Mouse (Mus musculus): ENCODE measurements at regions not wholly inside any gene's neighbourhood (a gene's known extent, or its start where the extent isn't known, plus 50 kb on each side); places are given as distances from the start of the nearest gene placed in this dataset.

DNA sequence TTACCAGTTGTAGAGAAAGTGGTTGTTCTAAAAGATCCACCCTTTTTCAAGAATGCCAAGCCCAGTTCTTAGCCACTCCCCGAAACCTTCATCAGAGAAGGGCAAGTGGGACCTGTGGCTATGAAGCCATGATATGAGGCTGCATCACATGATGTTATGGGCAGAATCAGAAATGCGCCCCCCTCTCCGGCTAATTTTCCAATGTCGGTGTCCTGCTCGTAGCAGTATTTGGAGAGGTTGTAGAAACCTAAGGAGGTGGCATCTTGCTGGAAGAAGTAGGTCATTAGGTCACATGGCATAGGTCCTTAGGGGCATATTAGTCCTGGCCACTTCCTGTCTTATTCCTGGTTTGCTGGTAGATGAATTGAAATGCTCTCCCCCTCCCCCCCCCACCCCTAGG, 460.1 kb downstream of the Ccdc171 start:
- no peak for ATAC-seq (ENCODE audit: insufficient number of reproducible peaks, low FRiP score, low TSS enrichment)

DNA sequence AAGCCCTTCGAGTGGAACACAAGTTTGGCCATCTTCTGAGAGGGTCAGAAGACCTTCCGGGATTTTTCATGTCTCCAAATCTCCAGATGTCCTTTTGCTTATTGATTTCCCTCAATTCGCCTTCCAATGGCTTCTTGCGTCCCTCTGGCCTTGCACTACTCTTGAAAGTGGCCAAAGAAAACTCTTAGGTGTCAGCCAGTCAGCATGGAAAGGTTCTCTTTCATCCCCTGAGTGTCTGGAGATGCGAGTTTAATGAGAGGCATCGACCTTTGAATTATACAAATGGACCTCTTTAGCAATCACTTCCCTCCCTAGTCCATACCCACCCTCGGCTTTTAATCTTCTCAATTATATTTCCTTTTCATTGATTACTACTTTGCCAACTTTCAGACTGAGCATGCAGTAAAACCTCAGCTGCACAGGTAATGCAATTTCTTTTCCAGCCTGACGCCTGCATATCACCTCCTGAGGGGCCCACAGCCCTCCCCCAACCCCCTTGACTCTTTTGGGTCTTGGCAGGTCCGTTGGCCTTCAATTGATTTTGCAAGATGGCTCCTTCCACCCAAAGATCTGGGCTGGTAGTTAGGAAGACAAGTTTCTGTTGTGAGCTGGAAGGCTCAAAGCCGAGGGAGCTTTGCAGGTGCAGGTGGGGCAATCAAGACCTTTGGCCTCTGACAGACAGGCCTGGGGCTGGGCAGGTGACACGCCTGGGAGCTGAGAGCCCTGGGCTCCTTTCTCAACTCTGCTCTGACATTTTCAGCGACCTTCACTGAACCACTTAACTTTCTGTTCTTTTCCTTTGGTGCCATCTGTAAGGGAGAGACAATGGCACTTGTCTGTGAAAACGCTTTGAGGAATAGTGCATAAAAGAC, 461.8 kb downstream of the Ccdc171 start:
- no peak for ATAC-seq (ENCODE audit: insufficient number of reproducible peaks, low FRiP score, low TSS enrichment)

DNA sequence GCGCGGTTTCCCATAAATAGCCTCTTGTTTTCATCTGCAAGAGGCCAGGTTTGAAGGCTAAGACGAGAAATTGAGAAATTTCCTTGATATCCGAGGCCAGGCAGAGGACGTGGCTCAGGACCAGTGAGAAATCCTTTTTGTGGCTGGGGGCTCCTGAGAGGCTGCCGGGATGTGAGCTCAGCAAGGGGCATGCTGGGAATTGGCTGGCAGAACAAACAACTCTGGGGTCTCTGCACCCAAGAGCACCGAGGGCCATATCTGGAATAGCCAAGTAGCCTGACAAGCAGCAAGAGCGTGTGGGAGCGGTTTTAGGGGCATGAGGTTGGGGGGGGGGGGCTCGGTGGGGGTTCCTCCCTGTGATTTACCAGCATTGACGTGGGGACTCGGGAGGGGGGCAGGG, 462.5 kb downstream of the Ccdc171 start:
- no peak for ATAC-seq (ENCODE audit: insufficient number of reproducible peaks, low FRiP score, low TSS enrichment)

GRCm38 (mm10) chr4:83988314-83988713, 463.0 kb downstream of the Ccdc171 start:
- no peak for ATAC-seq (ENCODE audit: insufficient number of reproducible peaks, low FRiP score, low TSS enrichment)

GRCm38 (mm10) chr4:83990126-83990989, 465.0 kb downstream of the Ccdc171 start:
- no peak for ATAC-seq (ENCODE audit: insufficient number of reproducible peaks, low FRiP score, low TSS enrichment)

DNA sequence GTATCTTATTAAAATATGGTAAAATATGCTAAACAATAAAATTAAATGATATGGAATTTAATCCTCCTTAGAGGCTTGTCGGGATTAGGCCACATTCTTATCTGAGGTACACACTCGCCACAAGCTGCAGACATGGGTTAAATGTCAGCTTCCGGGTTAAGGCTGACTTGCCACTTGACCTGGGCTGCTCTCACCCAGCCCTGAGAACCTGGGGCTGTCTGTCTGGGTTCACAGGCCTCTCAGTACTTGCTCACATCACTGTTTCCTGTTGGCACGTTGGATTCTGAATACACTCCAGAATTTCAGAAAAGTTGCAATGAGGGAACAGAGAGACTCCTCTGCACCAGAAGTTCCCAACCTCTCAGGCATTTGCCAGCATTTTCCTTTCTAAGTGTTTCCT, 465.9 kb downstream of the Ccdc171 start:
- no peak for ATAC-seq (ENCODE audit: insufficient number of reproducible peaks, low FRiP score, low TSS enrichment)

GRCm38 (mm10) chr4:83997079-83997478, 471.7 kb downstream of the Ccdc171 start:
- no peak for ATAC-seq (ENCODE audit: insufficient number of reproducible peaks, low FRiP score, low TSS enrichment)

DNA sequence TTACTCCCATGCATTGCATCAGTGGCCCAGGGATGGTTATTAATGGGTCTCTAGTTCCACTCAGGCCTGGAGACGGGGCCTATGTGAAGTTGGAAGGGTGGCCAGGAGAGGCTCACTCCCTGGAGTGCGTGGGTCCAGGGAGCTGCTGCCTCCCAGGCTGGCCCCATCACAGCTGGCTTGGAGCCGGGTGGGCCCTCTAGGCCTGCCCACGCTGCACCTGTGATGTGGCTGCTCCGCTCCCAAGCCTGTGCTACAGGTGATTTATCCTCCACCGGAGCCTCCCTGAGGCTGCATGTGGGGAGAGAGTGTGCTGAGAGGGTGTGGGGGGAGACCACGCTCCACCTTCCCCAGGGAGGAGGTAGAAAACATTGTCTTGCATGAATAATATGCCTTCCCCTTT, 476.3 kb downstream of the Ccdc171 start:
- ATAC-seq (ENCODE audit: insufficient number of reproducible peaks, low FRiP score, low TSS enrichment) = no peak

DNA sequence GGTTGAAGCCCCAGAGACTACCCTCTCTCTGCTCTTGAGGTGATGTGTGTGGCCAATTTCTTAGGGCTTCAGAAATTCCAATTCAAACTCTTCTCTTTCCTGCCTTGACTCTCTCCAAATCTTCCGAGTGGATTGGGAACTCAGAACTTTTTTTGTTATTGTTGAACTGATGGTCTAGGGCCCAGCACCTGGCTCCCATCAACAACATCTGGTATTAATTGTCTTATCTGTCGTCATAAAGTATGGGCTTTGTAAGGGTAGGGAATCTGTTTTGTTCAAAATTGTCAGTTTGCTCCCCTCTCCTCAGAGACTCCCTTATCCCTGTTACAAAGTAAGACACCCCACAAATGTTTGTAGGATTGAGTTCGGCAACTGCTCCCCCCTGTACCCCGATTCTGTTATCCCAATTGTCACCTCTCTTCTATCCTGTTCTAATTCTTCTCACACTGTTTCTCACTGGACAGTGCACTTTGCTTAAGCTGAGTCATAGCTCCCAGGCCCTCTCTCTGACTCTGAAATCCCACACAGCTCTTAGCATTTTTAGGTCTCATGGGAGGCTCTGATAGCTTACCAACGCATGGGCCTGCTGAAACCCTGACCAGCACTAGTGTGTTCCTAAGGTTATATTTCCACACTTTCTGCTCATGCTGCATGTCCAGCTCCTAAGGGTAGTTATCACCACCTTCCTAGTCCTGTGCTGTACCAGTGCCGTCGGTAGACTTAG, 478.9 kb downstream of the Ccdc171 start:
- no peak for ATAC-seq (ENCODE audit: insufficient number of reproducible peaks, low FRiP score, low TSS enrichment)

DNA sequence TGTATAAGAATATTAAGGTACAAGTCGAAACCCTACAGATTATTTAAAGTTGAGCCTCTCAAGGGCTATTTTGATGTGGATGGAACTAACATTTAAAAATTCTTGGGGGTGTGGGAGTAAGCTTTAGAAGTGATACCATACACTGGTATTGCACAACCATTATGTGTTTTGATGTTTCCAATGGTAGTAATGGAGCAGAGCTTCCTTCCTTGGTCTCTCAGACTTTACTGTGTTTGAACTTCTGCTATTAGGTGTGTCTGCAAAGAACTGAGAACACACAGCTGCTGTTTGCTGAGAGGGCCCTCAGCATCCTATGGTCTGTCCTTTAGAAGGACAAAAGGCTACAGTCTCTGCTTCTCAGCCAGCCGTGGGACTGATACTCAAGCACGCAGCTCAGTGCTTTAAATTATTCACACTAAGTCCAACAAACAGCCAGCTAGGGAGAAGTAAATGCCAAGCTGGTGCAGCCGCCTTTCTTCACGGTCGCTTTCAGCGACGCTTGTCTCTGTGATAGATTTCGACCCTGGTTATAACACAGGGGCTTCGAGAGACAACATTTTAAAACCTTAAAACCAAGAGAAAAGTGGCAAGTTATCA, 479.5 kb downstream of the Ccdc171 start:
- ATAC-seq (ENCODE audit: insufficient number of reproducible peaks, low FRiP score, low TSS enrichment) = no peak

GRCm38 (mm10) chr4:84011941-84012340, 486.6 kb downstream of the Ccdc171 start:
- ATAC-seq (ENCODE audit: insufficient number of reproducible peaks, low FRiP score, low TSS enrichment) = no peak

DNA sequence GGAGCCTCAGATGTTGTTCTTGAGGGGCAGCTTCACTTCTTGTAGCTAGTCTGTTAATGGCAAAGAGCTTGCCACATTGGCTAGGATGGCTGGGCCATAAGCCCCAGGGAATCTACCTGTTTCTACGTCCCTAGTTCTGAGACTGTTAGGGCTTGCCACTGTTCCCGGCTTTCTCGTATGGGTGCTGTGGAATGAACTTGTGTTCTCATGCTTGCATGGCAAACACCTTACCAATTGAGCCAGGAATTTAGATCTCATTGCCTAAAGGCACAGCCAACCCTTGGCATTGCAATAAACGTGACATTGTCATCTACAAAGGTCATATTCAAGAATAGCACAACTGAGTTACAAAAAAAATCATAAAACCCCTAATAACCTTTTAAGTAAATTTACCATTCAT, 489.8 kb downstream of the Ccdc171 start:
- no peak for ATAC-seq (ENCODE audit: insufficient number of reproducible peaks, low FRiP score, low TSS enrichment)

- no peak for ATAC-seq (ENCODE audit: insufficient number of reproducible peaks, low FRiP score, low TSS enrichment)
These were observed 490.3 kb downstream of the Ccdc171 start for GRCm38 (mm10) chr4:84015552-84016169.

GRCm38 (mm10) chr4:84018135-84018534, 492.8 kb downstream of the Ccdc171 start:
- ATAC-seq (ENCODE audit: insufficient number of reproducible peaks, low FRiP score, low TSS enrichment) = no peak

- ATAC-seq (ENCODE audit: insufficient number of reproducible peaks, low FRiP score, low TSS enrichment) = no peak
These were observed 493.4 kb downstream of the Ccdc171 start for GRCm38 (mm10) chr4:84018774-84019173.

GRCm38 (mm10) chr4:84019500-84020255, 494.3 kb downstream of the Ccdc171 start:
- ATAC-seq (ENCODE audit: insufficient number of reproducible peaks, low FRiP score, low TSS enrichment) = no peak

DNA sequence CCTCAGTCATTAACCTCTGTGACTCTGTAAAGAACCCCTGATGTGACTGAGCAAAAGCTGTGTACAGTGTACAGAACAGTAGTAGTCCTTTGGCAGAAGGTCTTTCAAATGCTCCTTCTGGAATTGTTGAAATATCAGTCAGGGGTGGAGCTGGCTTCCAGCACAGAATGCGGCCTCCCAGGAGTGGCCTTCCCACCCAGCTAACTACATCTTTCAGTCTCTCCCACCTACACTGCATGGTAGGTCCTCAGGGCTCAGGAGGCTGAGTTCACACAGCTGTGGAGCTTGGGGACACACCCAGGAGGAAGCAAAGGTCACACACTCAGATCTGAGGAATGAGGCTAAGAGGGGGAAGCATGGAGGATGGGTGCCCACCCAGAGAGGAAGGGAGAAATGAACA, 495.3 kb downstream of the Ccdc171 start:
- ATAC-seq (ENCODE audit: insufficient number of reproducible peaks, low FRiP score, low TSS enrichment) = no peak

DNA sequence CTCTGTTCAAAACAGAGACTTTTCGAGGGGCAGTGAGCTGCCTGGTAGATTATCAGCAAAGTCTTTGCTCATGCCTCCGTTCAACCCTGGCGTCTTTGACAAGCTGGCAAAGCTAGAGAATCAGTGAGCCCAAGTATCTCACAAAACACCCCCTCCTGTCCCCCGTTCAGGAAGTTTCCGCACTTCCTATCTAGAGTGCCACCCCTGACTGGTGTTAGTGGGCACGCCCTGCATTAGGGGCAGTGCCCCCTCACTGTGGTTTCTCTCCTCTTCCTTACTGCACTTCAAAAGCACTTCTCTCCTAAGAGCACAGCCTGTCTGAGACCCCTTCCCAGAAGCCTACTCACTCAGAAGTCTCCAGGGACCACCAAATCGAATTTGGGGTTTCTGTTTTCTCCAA, 497.0 kb downstream of the Ccdc171 start:
- ATAC-seq (ENCODE audit: insufficient number of reproducible peaks, low FRiP score, low TSS enrichment) = no peak

GRCm38 (mm10) chr4:84026144-84026543, 500.8 kb downstream of the Ccdc171 start:
- no peak for ATAC-seq (ENCODE audit: insufficient number of reproducible peaks, low FRiP score, low TSS enrichment)

Measured in cerebellum, adult (tissue).